Mouse (Mus musculus): Measurements from ENCODE around the gene Arpp21. TPM values are rescaled to one million over a fixed set of nuclear protein-coding genes. Genes with fewer than 3 reads are reported as not detected.
A peak's percentile ranks its signal among the peaks of the same experiment; 100 is the strongest.

Arpp21 gene
- polyA plus RNA-seq, 1 experiment from 2014 or later: 2.4 TPM

- WGBS: 56% methylated on average over 5 of the region's 5 CpGs
- Histone ChIP-seq H3K9me3 (no peaks in the 10 kb centered on the region), H3K27me3 (replicated peaks) (no peaks in the 10 kb centered on the region), H3K4me3 (no peak overlapping the region), H3K4me1 (no peaks in the 10 kb centered on the region), H3K27ac (replicated peaks) (no peak overlapping the region), H3K4me2 (no peak overlapping the region), H3K36me3 (no peaks in the 10 kb centered on the region), H3K9ac (no peak overlapping the region)
- no peak for ATAC-seq (ENCODE audit: extremely low read depth, insufficient number of reproducible peaks, low FRiP score, low TSS enrichment)
Measured at GRCm38 (mm10) chr9:112095708-112096107, 140.0 kb downstream of the Arpp21 start.

DNA sequence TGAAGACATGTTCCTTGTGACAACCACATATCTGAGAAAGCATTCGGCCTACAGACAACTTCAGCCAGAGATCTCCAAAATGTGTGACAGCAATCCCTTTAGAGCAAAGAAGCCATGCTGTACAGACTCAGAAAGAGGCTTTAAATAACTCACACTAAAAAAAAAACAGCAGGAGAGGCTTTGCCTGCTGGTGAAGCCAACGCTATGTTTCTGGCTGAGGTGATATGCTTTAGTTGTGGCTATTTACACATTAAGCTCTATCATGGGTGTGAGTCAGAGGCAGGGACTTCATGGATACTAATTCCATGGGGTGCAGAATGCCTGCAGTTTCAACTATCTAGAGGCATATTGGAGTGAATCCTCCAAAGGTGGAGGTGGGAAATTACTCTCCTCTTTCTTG lies 140.5 kb downstream of the Arpp21 start:
- 40% methylated on average over 2 of the region's 2 CpGs for WGBS
- Histone ChIP-seq H3K4me1 (no peaks in the 10 kb centered on the region), H3K4me3 (no peak overlapping the region), H3K9me3 (no peaks in the 10 kb centered on the region), H3K9ac (no peak overlapping the region), H3K36me3 (no peaks in the 10 kb centered on the region), H3K27ac (replicated peaks) (no peak overlapping the region), H3K4me2 (no peak overlapping the region), H3K27me3 (replicated peaks) (no peaks in the 10 kb centered on the region)
- no peak for ATAC-seq (ENCODE audit: extremely low read depth, insufficient number of reproducible peaks, low FRiP score, low TSS enrichment)

DNA sequence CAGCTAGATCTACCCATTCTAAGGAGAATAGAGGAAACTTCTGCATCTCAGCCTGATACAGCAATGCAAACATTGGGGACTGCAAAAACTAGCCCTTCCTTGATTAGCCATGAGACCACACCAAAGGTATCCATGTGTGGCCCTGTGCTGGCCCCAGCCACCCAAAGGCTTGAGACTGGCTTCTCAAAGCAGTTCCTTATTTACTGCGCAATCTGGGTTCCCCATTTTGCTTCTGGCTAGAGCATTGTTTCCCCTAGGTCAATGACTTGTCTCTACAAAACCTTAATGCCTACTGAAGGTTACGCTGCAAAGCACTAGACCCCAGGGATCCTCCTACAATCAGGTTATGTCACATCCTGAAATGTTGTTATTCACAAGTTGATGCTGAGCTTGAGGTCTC lies 156.8 kb downstream of the Arpp21 start:
- no peak for ATAC-seq (ENCODE audit: extremely low read depth, insufficient number of reproducible peaks, low FRiP score, low TSS enrichment)
- no peak overlapping the region for H3K9ac ChIP-seq
- no peak overlapping the region for H3K4me2 ChIP-seq
- H3K9me3 ChIP-seq: no peaks in the 10 kb centered on the region
- no peaks in the 10 kb centered on the region for H3K36me3 ChIP-seq
- 89% methylated on average over 2 of the region's 2 CpGs for WGBS
- no peaks in the 10 kb centered on the region for H3K4me1 ChIP-seq
- no peak overlapping the region for H3K27ac ChIP-seq (replicated peaks)
- H3K27me3 ChIP-seq (replicated peaks): no peaks in the 10 kb centered on the region
- no peak overlapping the region for H3K4me3 ChIP-seq

GRCm38 (mm10) chr9:112078453-112078852 lies 157.3 kb downstream of the Arpp21 start:
- ATAC-seq (ENCODE audit: extremely low read depth, insufficient number of reproducible peaks, low FRiP score, low TSS enrichment): no peak
- 81% methylated on average over 4 of the region's 4 CpGs for WGBS
- Histone ChIP-seq H3K4me1 (no peaks in the 10 kb centered on the region), H3K27ac (replicated peaks) (no peak overlapping the region), H3K4me2 (no peak overlapping the region), H3K36me3 (no peaks in the 10 kb centered on the region), H3K9ac (no peak overlapping the region), H3K9me3 (no peaks in the 10 kb centered on the region), H3K27me3 (replicated peaks) (no peaks in the 10 kb centered on the region), H3K4me3 (no peak overlapping the region)

GRCm38 (mm10) chr9:112075273-112075672 lies 160.5 kb downstream of the Arpp21 start:
- no peak overlapping the region for H3K4me2 ChIP-seq
- no peak for ATAC-seq (ENCODE audit: extremely low read depth, insufficient number of reproducible peaks, low FRiP score, low TSS enrichment)
- H3K27ac ChIP-seq (replicated peaks): no peak overlapping the region
- H3K9me3 ChIP-seq: no peaks in the 10 kb centered on the region
- 75% methylated on average over 5 of the region's 5 CpGs for WGBS
- no peaks in the 10 kb centered on the region for H3K27me3 ChIP-seq (replicated peaks)
- no peak overlapping the region for H3K4me3 ChIP-seq
- no peaks in the 10 kb centered on the region for H3K36me3 ChIP-seq
- no peak overlapping the region for H3K9ac ChIP-seq
- peaks cover 25% of the 10 kb centered on the region for H3K4me1 ChIP-seq

DNA sequence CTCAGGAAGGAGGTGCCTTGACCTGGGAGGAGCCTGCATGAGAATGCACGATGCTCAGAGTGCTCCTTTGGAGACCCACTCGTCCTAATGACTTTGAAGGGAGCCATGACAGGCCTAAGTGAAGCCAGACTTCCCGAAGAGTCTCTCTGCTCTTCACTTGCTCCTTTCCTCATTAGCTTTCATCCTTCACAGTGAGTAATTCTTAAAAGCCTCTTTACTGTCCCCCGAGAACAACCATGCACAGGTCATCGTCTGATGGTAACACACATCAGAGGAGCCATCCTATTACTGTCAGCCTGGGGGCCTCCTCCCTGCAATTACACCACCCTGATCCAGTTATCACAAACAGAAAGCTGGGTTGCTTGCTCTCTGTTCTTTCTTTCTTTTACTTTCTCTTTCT lies 160.9 kb downstream of the Arpp21 start:
- Histone ChIP-seq H3K9me3 (no peaks in the 10 kb centered on the region), H3K27me3 (replicated peaks) (no peaks in the 10 kb centered on the region), H3K4me1 (peaks cover 29% of the 10 kb centered on the region), H3K4me2 (no peak overlapping the region), H3K36me3 (no peaks in the 10 kb centered on the region), H3K27ac (replicated peaks) (no peak overlapping the region), H3K9ac (no peak overlapping the region), H3K4me3 (no peak overlapping the region)
- no peak for ATAC-seq (ENCODE audit: extremely low read depth, insufficient number of reproducible peaks, low FRiP score, low TSS enrichment)
- 50% methylated on average over 5 of the region's 5 CpGs for WGBS

GRCm38 (mm10) chr9:112071368-112071767 lies 164.4 kb downstream of the Arpp21 start:
- Histone ChIP-seq H3K36me3 (no peaks in the 10 kb centered on the region), H3K27ac (replicated peaks) (peak overlapping the region; percentile 94), H3K4me3 (no peak overlapping the region), H3K27me3 (replicated peaks) (no peaks in the 10 kb centered on the region), H3K9me3 (no peaks in the 10 kb centered on the region), H3K4me1 (peaks cover 31% of the 10 kb centered on the region), H3K4me2 (peak overlapping the region; percentile 50), H3K9ac (peak overlapping the region; percentile 61; the same call in 1 of the 2 replicates)
- peak; percentile 54; the same call in 1 of the 2 replicates for ATAC-seq (ENCODE audit: extremely low read depth, insufficient number of reproducible peaks, low FRiP score, low TSS enrichment)
- 40% methylated on average over 3 of the region's 3 CpGs for WGBS

DNA sequence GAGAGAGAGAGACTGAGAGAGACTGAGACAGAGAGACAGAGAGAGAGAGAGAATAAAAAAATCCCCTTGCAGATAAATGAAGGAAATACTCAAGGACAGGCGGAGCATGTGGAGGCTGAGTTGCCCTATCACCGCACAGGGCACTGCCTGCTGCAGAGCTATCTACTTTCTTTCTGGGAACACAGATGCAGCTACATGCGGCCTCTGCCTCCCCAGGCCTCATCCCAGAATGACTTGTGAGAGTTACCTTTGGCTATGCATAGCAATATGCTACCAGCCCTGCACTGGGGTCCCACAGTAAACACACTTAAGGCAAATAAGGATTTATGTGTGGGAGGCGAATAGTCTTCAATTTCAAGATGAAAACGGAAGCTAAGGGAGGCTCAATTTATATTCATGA lies 164.8 kb downstream of the Arpp21 start:
- 22% methylated on average over 5 of the region's 5 CpGs for WGBS
- peak overlapping the region; percentile 50 for H3K4me2 ChIP-seq
- no peak overlapping the region for H3K4me3 ChIP-seq
- H3K27ac ChIP-seq (replicated peaks): peak overlapping the region; percentile 94
- H3K4me1 ChIP-seq: peaks cover 31% of the 10 kb centered on the region
- ATAC-seq (ENCODE audit: extremely low read depth, insufficient number of reproducible peaks, low FRiP score, low TSS enrichment): no peak
- no peaks in the 10 kb centered on the region for H3K9me3 ChIP-seq
- peak overlapping the region; percentile 61; the same call in 1 of the 2 replicates for H3K9ac ChIP-seq
- H3K27me3 ChIP-seq (replicated peaks): no peaks in the 10 kb centered on the region
- no peaks in the 10 kb centered on the region for H3K36me3 ChIP-seq

- Histone ChIP-seq H3K36me3 (no peaks in the 10 kb centered on the region), H3K4me1 (peaks cover 31% of the 10 kb centered on the region), H3K9me3 (no peaks in the 10 kb centered on the region), H3K4me2 (no peak overlapping the region), H3K27ac (replicated peaks) (no peak overlapping the region), H3K4me3 (no peak overlapping the region), H3K27me3 (replicated peaks) (no peaks in the 10 kb centered on the region), H3K9ac (no peak overlapping the region)
- 84% methylated on average over 5 of the region's 5 CpGs for WGBS
- no peak for ATAC-seq (ENCODE audit: extremely low read depth, insufficient number of reproducible peaks, low FRiP score, low TSS enrichment)
Measured at GRCm38 (mm10) chr9:112068250-112068649, 167.5 kb downstream of the Arpp21 start.

DNA sequence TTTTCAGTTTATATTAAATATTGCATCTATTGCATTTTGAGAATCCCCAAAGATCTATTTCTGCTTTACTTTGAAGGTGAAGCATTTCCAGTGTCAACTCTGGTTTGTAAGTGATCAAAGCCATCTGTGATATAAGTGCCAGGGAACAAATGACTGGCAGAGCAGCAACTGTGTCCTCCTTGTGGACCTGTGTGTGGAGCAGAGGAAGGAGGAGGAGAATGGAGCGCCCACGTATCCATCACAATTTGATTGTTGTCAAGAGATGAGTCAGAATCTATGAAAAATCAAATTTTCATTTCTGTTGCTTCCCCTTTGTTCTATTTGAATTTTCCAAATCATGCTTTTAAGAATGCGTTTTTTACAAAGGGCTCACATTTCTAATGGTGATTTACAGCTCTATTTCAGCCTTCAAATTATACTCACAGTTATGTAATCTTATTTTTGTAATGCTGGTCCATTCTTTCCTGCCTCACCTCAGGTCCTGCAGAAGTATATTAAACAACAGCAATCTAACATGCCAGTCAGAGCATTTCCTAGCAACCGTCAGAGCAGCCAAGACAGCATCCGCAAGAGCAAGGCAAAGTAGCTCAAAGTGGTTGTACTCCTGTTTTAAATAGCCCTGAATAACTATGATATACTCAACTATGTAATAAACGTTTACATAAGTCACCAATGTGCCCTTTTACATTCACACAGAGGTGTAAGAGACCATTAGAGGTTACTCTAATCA lies 174.9 kb downstream of the Arpp21 start:
- Histone ChIP-seq H3K9me3 (no peaks in the 10 kb centered on the region), H3K27me3 (replicated peaks) (no peaks in the 10 kb centered on the region), H3K4me1 (no peaks in the 10 kb centered on the region), H3K4me2 (no peak overlapping the region), H3K9ac (no peak overlapping the region), H3K27ac (replicated peaks) (no peak overlapping the region), H3K4me3 (no peak overlapping the region), H3K36me3 (no peaks in the 10 kb centered on the region)
- 61% methylated on average over 6 of the region's 6 CpGs for WGBS
- ATAC-seq (ENCODE audit: extremely low read depth, insufficient number of reproducible peaks, low FRiP score, low TSS enrichment): no peak

DNA sequence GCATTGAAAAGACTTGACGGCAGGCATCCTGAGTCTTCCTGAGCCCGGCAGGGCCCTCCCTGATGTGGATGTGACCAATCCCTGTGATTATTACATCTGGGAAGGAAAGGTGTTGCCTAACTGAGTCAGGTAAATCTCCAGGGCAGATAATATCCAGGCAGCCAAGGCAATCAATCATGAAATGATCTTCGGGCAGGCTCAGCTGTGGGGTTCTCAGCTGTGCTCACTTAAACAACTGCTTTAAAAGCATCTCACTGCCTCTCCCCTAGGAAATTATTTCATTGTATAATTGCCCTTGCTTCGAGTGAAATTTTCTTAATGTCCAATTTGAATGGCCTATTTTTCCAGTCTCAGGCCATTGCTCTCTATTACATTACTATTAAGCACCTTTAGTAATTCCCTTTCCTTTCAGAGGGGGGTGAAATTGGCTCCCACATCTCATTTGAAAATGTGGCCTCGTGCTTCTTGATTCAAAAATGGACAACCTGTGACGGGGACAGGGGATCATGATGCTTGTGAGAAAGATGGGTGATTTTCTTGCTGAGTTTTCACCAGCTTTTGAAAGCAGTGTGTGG lies 180.8 kb downstream of the Arpp21 start:
- no peaks in the 10 kb centered on the region for H3K27me3 ChIP-seq (replicated peaks)
- no peaks in the 10 kb centered on the region for H3K36me3 ChIP-seq
- H3K4me2 ChIP-seq: no peak overlapping the region
- no peak overlapping the region for H3K27ac ChIP-seq (replicated peaks)
- H3K9me3 ChIP-seq: no peaks in the 10 kb centered on the region
- no peak overlapping the region for H3K4me3 ChIP-seq
- H3K4me1 ChIP-seq: no peaks in the 10 kb centered on the region
- WGBS: 70% methylated on average over 6 of the region's 6 CpGs
- ATAC-seq (ENCODE audit: extremely low read depth, insufficient number of reproducible peaks, low FRiP score, low TSS enrichment): no peak
- no peak overlapping the region for H3K9ac ChIP-seq

- H3K4me2 ChIP-seq: no peak overlapping the region
- WGBS: 73% methylated on average over 9 of the region's 9 CpGs
- H3K4me1 ChIP-seq: no peaks in the 10 kb centered on the region
- no peaks in the 10 kb centered on the region for H3K27me3 ChIP-seq (replicated peaks)
- no peak for ATAC-seq (ENCODE audit: extremely low read depth, insufficient number of reproducible peaks, low FRiP score, low TSS enrichment)
- no peak overlapping the region for H3K9ac ChIP-seq
- H3K9me3 ChIP-seq: no peaks in the 10 kb centered on the region
- no peaks in the 10 kb centered on the region for H3K36me3 ChIP-seq
- no peak overlapping the region for H3K27ac ChIP-seq (replicated peaks)
- H3K4me3 ChIP-seq: no peak overlapping the region
Measured at GRCm38 (mm10) chr9:112047903-112048467, 187.8 kb downstream of the Arpp21 start.

Measured in heart, embryonic 13.5 days (tissue).